Mouse (Mus musculus): ENCODE data around the gene Tarbp1. TPM values are rescaled to one million over a fixed set of nuclear protein-coding genes. Genes with fewer than 3 reads are reported as not detected.
"Not testable (repeated sequence)": the region's sequence is repeated elsewhere in the genome, so short reads cannot be mapped to it uniquely, and the experiment has no call there.

Tarbp1 gene
- polyA plus RNA-seq, 1 experiment, result 0.79 TPM

DNA sequence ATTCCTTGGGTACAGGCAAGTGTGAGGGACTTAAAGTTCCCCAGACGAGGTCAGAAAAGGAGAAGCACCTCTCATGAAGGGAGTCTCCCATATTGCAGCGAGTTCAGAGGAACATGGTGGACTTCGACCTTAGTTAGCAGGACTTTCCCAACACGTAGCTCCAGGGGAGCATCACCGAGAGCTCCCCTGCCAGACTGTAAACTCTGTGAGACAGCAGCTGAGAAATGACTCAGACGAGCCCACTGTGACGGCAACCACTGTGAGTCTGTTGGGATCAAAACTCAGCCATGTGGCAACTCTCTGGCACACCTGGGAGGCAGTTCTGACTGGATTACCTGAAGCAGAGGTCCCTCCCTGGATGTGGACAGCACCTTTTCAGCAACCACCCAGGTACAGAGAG, 10.8 kb downstream of the Tarbp1 start:
- no peak overlapping the region for H3K27ac ChIP-seq (replicated peaks; ENCODE audit: low read depth, low read length)
- no peaks in the 10 kb centered on the region for H3K4me1 ChIP-seq (ENCODE audit: control insufficient read depth, insufficient read depth, insufficient read length, low read length)
- no peak overlapping the region for H3K4me3 ChIP-seq (ENCODE audit: insufficient read depth, low read depth, low read length)

DNA sequence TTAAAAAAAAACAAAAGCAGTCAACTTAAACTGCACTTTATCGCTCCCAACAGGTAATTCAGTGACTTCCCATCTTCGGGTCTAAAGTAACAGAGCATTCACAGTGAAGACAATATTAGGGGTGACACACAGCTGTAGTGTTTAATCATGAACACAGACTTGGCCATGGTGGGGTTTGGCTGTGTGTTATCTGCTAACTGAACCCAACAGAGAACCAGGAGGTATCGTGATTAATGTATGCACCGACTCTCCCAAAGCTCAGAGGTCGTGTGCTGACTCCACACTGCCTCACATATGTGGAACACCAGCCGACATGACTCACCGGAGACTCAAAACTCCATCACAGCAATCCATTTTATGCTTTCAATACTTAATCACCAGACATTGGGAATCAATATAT, 13.1 kb downstream of the Tarbp1 start:
- Histone ChIP-seq H3K27ac (replicated peaks; ENCODE audit: low read depth, low read length) (no peak overlapping the region), H3K4me3 (ENCODE audit: insufficient read depth, low read depth, low read length) (no peak overlapping the region), H3K4me1 (ENCODE audit: control insufficient read depth, insufficient read depth, insufficient read length, low read length) (no peaks in the 10 kb centered on the region)

GRCm38 (mm10) chr8:126460274-126460673, 14.6 kb downstream of the Tarbp1 start:
- no peak overlapping the region for H3K27ac ChIP-seq (replicated peaks; ENCODE audit: low read depth, low read length)
- H3K4me1 ChIP-seq (ENCODE audit: control insufficient read depth, insufficient read depth, insufficient read length, low read length), result no peaks in the 10 kb centered on the region
- H3K4me3 ChIP-seq (ENCODE audit: insufficient read depth, low read depth, low read length), result no peak overlapping the region

DNA sequence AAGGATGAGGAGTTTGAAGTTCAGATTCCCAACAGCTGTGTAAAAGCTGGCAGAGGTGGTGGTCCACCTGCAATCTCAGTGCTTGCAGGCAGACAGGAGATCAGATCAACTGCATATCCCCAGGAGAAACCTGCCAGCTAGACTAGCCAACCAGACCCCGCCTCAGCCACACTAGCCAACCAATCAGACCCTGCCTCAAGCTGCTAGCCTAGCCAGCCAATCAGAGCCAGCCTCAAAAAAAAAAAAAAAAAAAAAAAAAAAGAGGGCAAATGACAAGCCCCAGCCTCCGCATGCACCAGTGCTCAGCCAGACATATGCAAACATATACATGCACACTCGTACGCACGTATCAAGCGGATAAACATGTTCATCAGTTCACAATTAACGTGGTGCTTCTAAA, 19.5 kb downstream of the Tarbp1 start:
- no peak overlapping the region for H3K27ac ChIP-seq (replicated peaks; ENCODE audit: low read depth, low read length)
- H3K4me3 ChIP-seq (ENCODE audit: insufficient read depth, low read depth, low read length), result no peak overlapping the region
- no peaks in the 10 kb centered on the region for H3K4me1 ChIP-seq (ENCODE audit: control insufficient read depth, insufficient read depth, insufficient read length, low read length)

DNA sequence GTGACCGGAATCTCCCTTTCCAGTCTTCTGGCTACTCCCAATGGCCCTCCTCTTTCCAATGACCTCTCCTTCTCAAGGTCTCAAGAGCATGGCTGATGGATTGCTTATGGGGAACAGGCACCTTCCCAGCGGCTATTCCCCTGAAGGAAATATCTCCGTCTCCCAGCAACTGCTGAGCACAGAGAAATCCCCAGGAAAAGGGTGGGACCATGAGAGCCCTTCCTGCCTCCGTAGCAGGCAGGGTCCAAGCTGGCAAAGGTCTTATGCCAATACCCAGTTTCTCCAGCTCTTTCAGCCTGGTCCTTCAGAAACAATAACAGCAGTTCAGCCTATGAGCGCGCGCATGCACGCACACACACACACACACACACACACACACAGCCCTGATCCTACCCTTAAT, 23.7 kb downstream of the Tarbp1 start:
- no peak overlapping the region for H3K27ac ChIP-seq (replicated peaks; ENCODE audit: low read depth, low read length)
- no peaks in the 10 kb centered on the region for H3K4me1 ChIP-seq (ENCODE audit: control insufficient read depth, insufficient read depth, insufficient read length, low read length)
- no peak overlapping the region for H3K4me3 ChIP-seq (ENCODE audit: insufficient read depth, low read depth, low read length)

DNA sequence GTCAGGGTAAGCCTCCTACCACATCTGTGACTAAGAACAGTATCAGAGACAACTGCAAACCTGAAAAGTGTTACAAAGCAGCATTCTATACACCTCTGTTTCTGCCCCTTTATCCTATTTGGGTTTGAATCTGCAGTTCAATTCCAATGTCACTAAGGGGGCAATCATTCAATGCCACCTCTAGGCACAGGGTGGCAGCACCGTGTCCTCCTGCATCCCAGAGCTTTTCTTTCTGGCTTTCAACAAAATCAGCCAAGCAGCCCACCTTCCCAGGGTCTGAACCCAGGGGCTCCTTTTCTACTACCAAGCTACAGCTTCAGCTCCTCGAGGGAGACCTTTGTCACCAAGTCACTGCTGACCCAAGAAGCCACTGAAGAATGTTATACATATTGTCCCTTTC, 35.9 kb downstream of the Tarbp1 start:
- H3K27ac ChIP-seq (replicated peaks; ENCODE audit: low read depth, low read length), result no peak overlapping the region
- no peaks in the 10 kb centered on the region for H3K4me1 ChIP-seq (ENCODE audit: control insufficient read depth, insufficient read depth, insufficient read length, low read length)
- no peak overlapping the region for H3K4me3 ChIP-seq (ENCODE audit: insufficient read depth, low read depth, low read length)

DNA sequence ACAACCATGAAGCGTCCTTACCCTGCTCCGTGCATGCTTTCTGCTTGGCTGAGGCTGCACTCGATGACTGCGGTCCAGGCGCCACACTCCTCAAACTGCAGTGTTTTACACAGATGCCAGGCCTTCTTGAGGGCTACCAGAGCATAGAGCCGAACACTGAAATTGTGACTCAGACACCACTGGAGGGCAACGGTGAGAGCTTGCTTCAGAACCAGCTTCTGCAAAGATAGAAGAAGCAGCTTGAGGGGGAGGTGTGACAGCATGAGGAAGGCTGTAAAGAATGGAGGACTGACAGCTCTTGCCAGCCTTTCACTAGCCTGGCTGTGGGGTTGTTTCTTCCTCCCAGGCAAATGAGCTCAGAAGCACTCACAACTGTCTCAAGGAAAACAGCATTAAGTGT, 41.0 kb downstream of the Tarbp1 start:
- H3K4me1 ChIP-seq (ENCODE audit: control insufficient read depth, insufficient read depth, insufficient read length, low read length), result no peaks in the 10 kb centered on the region
- no peak overlapping the region for H3K4me3 ChIP-seq (ENCODE audit: insufficient read depth, low read depth, low read length)
- H3K27ac ChIP-seq (replicated peaks; ENCODE audit: low read depth, low read length), result no peak overlapping the region

GRCm38 (mm10) chr8:126429635-126430034, 45.2 kb downstream of the Tarbp1 start:
- H3K27ac ChIP-seq (replicated peaks; ENCODE audit: low read depth, low read length), result no peak overlapping the region
- H3K4me3 ChIP-seq (ENCODE audit: insufficient read depth, low read depth, low read length), result no peak overlapping the region
- H3K4me1 ChIP-seq (ENCODE audit: control insufficient read depth, insufficient read depth, insufficient read length, low read length), result no peaks in the 10 kb centered on the region

- H3K4me1 ChIP-seq (ENCODE audit: control insufficient read depth, insufficient read depth, insufficient read length, low read length), result 0 out of 2 replicates have a peak, but pooled peaks cover 4% of the 10 kb centered on the region
- no peak overlapping the region for H3K4me3 ChIP-seq (ENCODE audit: insufficient read depth, low read depth, low read length)
- H3K27ac ChIP-seq (replicated peaks; ENCODE audit: low read depth, low read length), result no peak overlapping the region
These were observed 49.9 kb downstream of the Tarbp1 start for GRCm38 (mm10) chr8:126424946-126425345.

- no peak overlapping the region for H3K27ac ChIP-seq (replicated peaks; ENCODE audit: low read depth, low read length)
- H3K4me3 ChIP-seq (ENCODE audit: insufficient read depth, low read depth, low read length), result no peak overlapping the region
- 0 out of 2 replicates have a peak, but pooled peaks cover 4% of the 10 kb centered on the region for H3K4me1 ChIP-seq (ENCODE audit: control insufficient read depth, insufficient read depth, insufficient read length, low read length)
These were observed 50.7 kb downstream of the Tarbp1 start for GRCm38 (mm10) chr8:126424163-126424562.

DNA sequence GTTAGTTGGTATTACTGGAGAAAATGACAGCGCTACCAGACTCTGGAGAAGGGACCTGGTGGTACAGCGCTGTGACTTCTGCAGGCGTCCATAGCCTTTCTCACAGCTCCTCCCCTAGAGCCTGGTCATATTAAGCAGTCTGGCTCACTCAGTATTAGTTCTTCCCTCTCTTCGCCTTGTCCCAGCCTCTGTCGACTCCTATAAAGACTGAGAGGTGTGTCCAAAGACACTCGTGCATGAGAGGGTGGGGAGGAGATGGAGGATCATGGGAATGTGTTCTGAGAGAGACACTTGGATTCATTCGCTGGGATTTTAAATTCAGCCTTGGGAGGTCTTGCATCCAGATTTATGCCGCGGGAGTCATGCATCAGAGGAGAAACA, 52.0 kb downstream of the Tarbp1 start:
- H3K4me1 ChIP-seq (ENCODE audit: control insufficient read depth, insufficient read depth, insufficient read length, low read length), result 0 out of 2 replicates have a peak, but pooled peaks cover 4% of the 10 kb centered on the region
- H3K27ac ChIP-seq (replicated peaks; ENCODE audit: low read depth, low read length), result peak overlapping the region; percentile 74
- peak overlapping the region; percentile 95 for H3K4me3 ChIP-seq (ENCODE audit: insufficient read depth, low read depth, low read length)

- H3K4me1 ChIP-seq (ENCODE audit: control insufficient read depth, insufficient read depth, insufficient read length, low read length), result 0 out of 2 replicates have a peak, but pooled peaks cover 4% of the 10 kb centered on the region
- H3K4me3 ChIP-seq (ENCODE audit: insufficient read depth, low read depth, low read length), result peak within 1 kb of the TSS; percentile 95
- H3K27ac ChIP-seq (replicated peaks; ENCODE audit: low read depth, low read length), result peak within 1 kb of the TSS; percentile 74
These were observed 52.5 kb downstream of the Tarbp1 start, which contains the start of gene Coa6 for GRCm38 (mm10) chr8:126422174-126422919. Gene Coa6, plus strand, starts transcription at chr8:126422515.

- Histone ChIP-seq H3K27ac (replicated peaks; ENCODE audit: low read depth, low read length) (no peak overlapping the region), H3K4me1 (ENCODE audit: control insufficient read depth, insufficient read depth, insufficient read length, low read length) (0 out of 2 replicates have a peak, but pooled peaks cover 4% of the 10 kb centered on the region), H3K4me3 (ENCODE audit: insufficient read depth, low read depth, low read length) (no peak overlapping the region)
These were observed 54.0 kb downstream of the Tarbp1 start for GRCm38 (mm10) chr8:126420834-126421233.

- Histone ChIP-seq H3K4me1 (ENCODE audit: control insufficient read depth, insufficient read depth, insufficient read length, low read length) (no peaks in the 10 kb centered on the region), H3K4me3 (ENCODE audit: insufficient read depth, low read depth, low read length) (no peak overlapping the region), H3K27ac (replicated peaks; ENCODE audit: low read depth, low read length) (no peak overlapping the region)
These were observed 69.8 kb downstream of the Tarbp1 start for GRCm38 (mm10) chr8:126405030-126405429.

DNA sequence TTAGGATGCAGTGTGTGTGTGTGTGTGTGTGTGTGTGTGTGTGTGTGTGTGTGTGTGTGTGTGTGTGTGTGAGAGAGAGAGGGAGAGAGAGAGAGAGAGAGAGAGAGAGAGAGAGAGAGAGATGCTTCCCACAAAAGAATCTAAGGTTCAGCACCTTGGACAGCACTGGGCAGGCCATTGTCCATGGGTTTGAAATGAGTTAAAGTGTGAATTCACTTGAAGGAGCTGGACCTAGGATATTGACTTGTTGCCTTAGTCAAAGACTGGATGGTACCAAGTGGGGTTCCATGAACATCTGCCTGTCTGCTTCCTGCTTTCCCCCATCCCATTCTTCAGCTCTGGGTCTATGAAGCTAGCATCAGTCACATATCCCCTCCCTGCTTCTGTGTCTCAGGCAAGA, 70.3 kb downstream of the Tarbp1 start:
- H3K27ac ChIP-seq (replicated peaks; ENCODE audit: low read depth, low read length); H3K4me1 ChIP-seq (ENCODE audit: control insufficient read depth, insufficient read depth, insufficient read length, low read length); H3K4me3 ChIP-seq (ENCODE audit: insufficient read depth, low read depth, low read length): not testable (repeated sequence)

- Histone ChIP-seq H3K27ac (replicated peaks; ENCODE audit: low read depth, low read length) (no peak overlapping the region), H3K4me3 (ENCODE audit: insufficient read depth, low read depth, low read length) (no peak overlapping the region), H3K4me1 (ENCODE audit: control insufficient read depth, insufficient read depth, insufficient read length, low read length) (no peaks in the 10 kb centered on the region)
These were observed 76.5 kb downstream of the Tarbp1 start for GRCm38 (mm10) chr8:126398349-126398748.
